Mouse (Mus musculus): ENCODE results near the gene Ankrd1.

GRCm38 (mm10) chr19:36129213-36129612 is 9.3 kb upstream of the Ankrd1 start:
- TF ChIP-seq CTCF (IDR thresholded peaks at IDR 0.05; ENCODE audit: low read depth, low read length) (no peak), POLR2AphosphoS5 (IDR thresholded peaks at IDR 0.05; ENCODE audit: insufficient replicate concordance, low read depth, low read length) (no peak), TAL1 (conservative IDR thresholded peaks at IDR 0.05; ENCODE audit: low read depth, low read length) (no peak), GATA1 (IDR thresholded peaks at IDR 0.05; ENCODE audit: borderline replicate concordance, low read length) (no peak), GATA2 (IDR thresholded peaks at IDR 0.05; ENCODE audit: borderline replicate concordance, low read depth, low read length) (no peak)
